Comparison of ENCODE assay signal across 9 mouse cellular contexts in the genomic region with DNA sequence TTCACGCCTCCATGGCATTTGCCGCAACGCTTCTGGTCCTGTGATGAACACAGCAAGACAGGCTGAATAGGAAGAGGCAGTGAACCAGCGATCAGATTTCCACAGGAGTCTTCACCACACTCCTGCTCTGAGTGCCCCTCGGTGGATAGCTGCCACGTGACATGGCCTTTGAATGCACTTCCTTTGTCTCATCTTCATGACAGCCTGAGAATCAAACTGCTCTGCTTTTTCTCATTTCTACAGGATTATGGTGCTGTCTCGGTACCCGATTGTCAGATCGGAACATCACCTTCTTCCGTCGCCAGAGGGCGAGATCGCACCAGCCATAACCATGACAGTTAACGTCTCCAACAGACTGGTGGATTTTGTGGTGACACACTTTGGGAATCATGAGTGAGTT. TPM values are rescaled to one million over a fixed set of nuclear protein-coding genes. Genes with fewer than 3 reads are reported as not detected.
A peak's percentile ranks its signal among the peaks of the same experiment; 100 is the strongest.
DNase-seq lines count a peak whose midpoint lies in the region; ATAC-seq and TF ChIP-seq lines count a peak whose summit lies in the region.
"Had no signal": no experiment of that assay in that cellular context is flagged by ENCODE, and none has a peak within 500 bp of the region (broad histone marks: within the 10 kb centered on the region; RNA-seq: fewer than 3 reads in every experiment).

No protein-coding gene starts in this region.

- peak; percentile 32 for DNase-seq in CD4-positive helper T cell, adult 2 months (ENCODE audit: low read depth, low spot score)
- peak; percentile 79 for DNase-seq in adrenal gland, postnatal 25 days
- DNase-seq in embryonic facial prominence, embryonic 11.5 days (ENCODE audit: low spot score), result peak; percentile 81
- DNase-seq in kidney, postnatal 14 days, result peak; percentile 84
- DNase-seq in liver, embryonic 14.5 days (ENCODE audit: low read depth in 3 of 3, low spot score in 3 of 3), result peak in 1 of 3 experiments; percentile 3
- peak; percentile 75 for DNase-seq in ovary, postnatal 14 days (ENCODE audit: low spot score)
- peak; percentile 75 for DNase-seq in thymus, postnatal 14 days

- no peak overlapping the region for H3K9ac ChIP-seq in embryonic facial prominence, embryonic 11.5 days (replicated peaks; ENCODE audit: low read length)
- H3K9ac ChIP-seq in heart, embryonic 12.5 days, result no peak overlapping the region
- H3K9ac ChIP-seq in liver, embryonic 14.5 days (replicated peaks), result no peak overlapping the region
- H3K9ac ChIP-seq: embryonic facial prominence, embryonic 15.5 days had no signal

- H3K4me2 ChIP-seq in embryonic facial prominence, embryonic 11.5 days (ENCODE audit: low read depth, low read length), result no peak overlapping the region
- H3K4me2 ChIP-seq in heart, embryonic 12.5 days, result peak overlapping the region; percentile 5; the same call in 1 of the 2 replicates
- H3K4me2 ChIP-seq in liver, embryonic 14.5 days (ENCODE audit: low read depth), result no peak overlapping the region
- H3K4me2 ChIP-seq: embryonic facial prominence, embryonic 15.5 days had no signal

- no peak overlapping the region for H3K27ac ChIP-seq in embryonic facial prominence, embryonic 11.5 days (replicated peaks; ENCODE audit: low read depth, low read length)
- H3K27ac ChIP-seq in heart, embryonic 12.5 days (ENCODE audit: poor library complexity, severe bottlenecking), result no peak overlapping the region
- no peak overlapping the region for H3K27ac ChIP-seq in liver, embryonic 14.5 days
- H3K27ac ChIP-seq: embryonic facial prominence, embryonic 15.5 days had no signal

- H3K9me3 ChIP-seq in embryonic facial prominence, embryonic 11.5 days (replicated peaks; ENCODE audit: control insufficient read depth, low read length), result no peaks in the 10 kb centered on the region
- no peaks in the 10 kb centered on the region for H3K9me3 ChIP-seq in heart, embryonic 12.5 days (replicated peaks)
- H3K9me3 ChIP-seq in liver, embryonic 14.5 days (ENCODE audit: control insufficient read depth, low read length), result no peaks in the 10 kb centered on the region
- H3K9me3 ChIP-seq: embryonic facial prominence, embryonic 15.5 days had no signal

- peak; percentile 74 for TF ChIP-seq CTCF in liver, embryonic 14.5 days (IDR thresholded peaks at IDR 0.05; ENCODE audit: low read depth)

- no peaks in the 10 kb centered on the region for H3K27me3 ChIP-seq in embryonic facial prominence, embryonic 11.5 days (ENCODE audit: control insufficient read depth, insufficient read depth, low read length)
- peaks cover 4% of the 10 kb centered on the region; the same call in 1 of the 2 replicates for H3K27me3 ChIP-seq in heart, embryonic 12.5 days (replicated peaks)
- no peaks in the 10 kb centered on the region for H3K27me3 ChIP-seq in liver, embryonic 14.5 days (ENCODE audit: control insufficient read depth, insufficient read depth, low read length)

- WGBS in embryonic facial prominence, embryonic 11.5 days, result 23% methylated on average over 14 of the region's 14 CpGs
- WGBS in heart, embryonic 12.5 days, result 21% methylated on average over 14 of the region's 14 CpGs
- 24% methylated on average over 14 of the region's 14 CpGs for WGBS in liver, embryonic 14.5 days (ENCODE audit: insufficient replicate concordance)

- no peak; the same call in 1 of the 2 replicates for ATAC-seq in embryonic facial prominence, embryonic 11.5 days (replicated peaks; ENCODE audit: insufficient number of reproducible peaks, low FRiP score, low TSS enrichment, low read depth)
- no peak for ATAC-seq in heart, embryonic 12.5 days (ENCODE audit: insufficient number of reproducible peaks, low FRiP score)
- ATAC-seq in liver, embryonic 14.5 days (ENCODE audit: insufficient read depth), result no peak

- no peaks in the 10 kb centered on the region for H3K4me1 ChIP-seq in embryonic facial prominence, embryonic 11.5 days (ENCODE audit: control insufficient read depth, insufficient read depth, low read length)
- H3K4me1 ChIP-seq in heart, embryonic 12.5 days (replicated peaks), result peaks cover 5% of the 10 kb centered on the region; the same call in 1 of the 2 replicates
- H3K4me1 ChIP-seq in liver, embryonic 14.5 days (replicated peaks; ENCODE audit: control insufficient read depth in 2 of 2, insufficient read depth in 2 of 2, low read length in 1 of 2), result no peaks in the 10 kb centered on the region
- H3K4me1 ChIP-seq: embryonic facial prominence, embryonic 15.5 days had no signal

- no peaks in the 10 kb centered on the region for H3K36me3 ChIP-seq in embryonic facial prominence, embryonic 11.5 days (replicated peaks; ENCODE audit: control insufficient read depth, insufficient read depth, low read depth, low read length)
- no peaks in the 10 kb centered on the region for H3K36me3 ChIP-seq in heart, embryonic 12.5 days
- no peaks in the 10 kb centered on the region for H3K36me3 ChIP-seq in liver, embryonic 14.5 days (replicated peaks; ENCODE audit: control insufficient read depth, insufficient read depth, low read depth)
- H3K36me3 ChIP-seq: embryonic facial prominence, embryonic 15.5 days had no signal

- no peak overlapping the region for H3K4me3 ChIP-seq in embryonic facial prominence, embryonic 11.5 days (ENCODE audit: low read depth, low read length)
- H3K4me3 ChIP-seq in heart, embryonic 12.5 days, result no peak overlapping the region
- no peak overlapping the region for H3K4me3 ChIP-seq in liver, embryonic 14.5 days (ENCODE audit: insufficient read depth in 1 of 2, low read depth in 2 of 2, low read length in 2 of 2)
- H3K4me3 ChIP-seq: embryonic facial prominence, embryonic 15.5 days had no signal

- TF ChIP-seq EP300 in liver, embryonic 14.5 days (IDR thresholded peaks at IDR 0.05; ENCODE audit: low read depth), result no peak

RNA-seq across cellular contexts. Expression of a gene that starts 25.7 kb away (rescaled TPM):
- total RNA-seq in adrenal gland, postnatal 25 days (2021), result 0.12 TPM in 1 of 2 replicates, not detected in the other
- polyA plus RNA-seq in embryonic facial prominence, embryonic 11.5 days (2014; fragmentation: Nextera tagmentation; extraction: Ambion mirVana), result 0.14 TPM in 1 of 2 replicates, not detected in the other
- polyA plus RNA-seq in heart, embryonic 12.5 days (2016; fragmentation: Nextera tagmentation; extraction: Ambion mirVana), result not detected in 2 replicates
- polyA plus RNA-seq in liver, embryonic 14.5 days (2012; rRNA removed), result not detected in 2 replicates
- not detected in 2 replicates for polyA plus RNA-seq in liver, embryonic 14.5 days (2014; fragmentation: Nextera tagmentation; extraction: Ambion mirVana)

RNA-seq across cellular contexts. Expression of a gene that starts 49.2 kb away (rescaled TPM):
- total RNA-seq in adrenal gland, postnatal 25 days (2021), result 38.0 and 55.6 TPM in 2 replicates
- polyA plus RNA-seq in embryonic facial prominence, embryonic 11.5 days (2014; fragmentation: Nextera tagmentation; extraction: Ambion mirVana), result 63.5 and 68.3 TPM in 2 replicates
- 21.3 and 23.5 TPM in 2 replicates for polyA plus RNA-seq in heart, embryonic 12.5 days (2016; fragmentation: Nextera tagmentation; extraction: Ambion mirVana)
- polyA plus RNA-seq in liver, embryonic 14.5 days (2012; rRNA removed), result 1.1 and 1.5 TPM in 2 replicates
- polyA plus RNA-seq in liver, embryonic 14.5 days (2014; fragmentation: Nextera tagmentation; extraction: Ambion mirVana), result 2.8 and 2.9 TPM in 2 replicates
